Mouse (Mus musculus) natural killer cell, adult 2 months (primary cell): ENCODE data around the gene Mucl2.
"Not testable (repeated sequence)": the region's sequence is repeated elsewhere in the genome, so short reads cannot be mapped to it uniquely, and the experiment has no call there.

Experiments used
- DNase-seq, 2 experiments: peaks; one replicate each; pipeline ENCODE4 v3.0.0; 2022; ENCODE audit warnings: low spot score in 2 of 2

Gene Mucl2

DNA sequence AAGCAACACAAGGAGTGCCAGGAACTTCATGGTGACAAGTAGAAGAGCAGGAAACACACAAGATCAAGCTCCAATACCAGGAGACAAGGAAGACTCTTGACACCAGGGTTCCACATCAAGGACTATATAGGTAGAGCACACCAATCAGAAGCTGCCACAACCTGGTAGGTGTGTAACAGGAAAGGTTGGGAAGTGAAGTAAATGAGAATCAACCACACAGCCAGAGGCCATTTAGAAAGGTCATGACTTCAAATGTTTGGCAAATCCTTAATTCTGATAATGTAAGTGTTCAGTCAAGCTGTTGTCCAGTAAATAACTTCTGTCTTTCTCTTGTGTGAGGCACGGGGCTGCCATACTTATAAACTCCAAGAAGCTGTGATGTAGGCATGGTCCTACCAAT lies at the start of gene Mucl2:
Gene Mucl2, minus strand, starts transcription at position 101 of the 400 bp plus-strand sequence.
- DNase-seq = no peak

GRCm38 (mm10) chr15:103913061-103913460 lies 13.9 kb upstream of the Mucl2 start:
- DNase-seq = not testable (repeated sequence)
